Mouse (Mus musculus) lung, embryonic 16.5 days (tissue): ENCODE results near the gene Kif23. TPM values are rescaled to one million over a fixed set of nuclear protein-coding genes. Genes with fewer than 3 reads are reported as not detected.

ENCODE experiments used
- ATAC-seq: fragments of 200-750 bp; cut with Nextera tagmentation; 2 replicates; pipeline ENCODE4 v1.8.0; 2017; ENCODE audit warnings: low read depth, mild to moderate bottlenecking, moderate library complexity
- H3K27ac ChIP-seq: fragments of 300-500 bp; sonication (generic); 2 replicates; pipeline ENCODE4 v1.5.1; 2014; ENCODE audit warnings: mild to moderate bottlenecking, control low read depth, low read length
- H3K27me3 ChIP-seq: fragments of 300-500 bp; sonication (generic); 2 replicates; pipeline ENCODE4 v1.6.1; 2014; ENCODE audit warnings: low read depth, low read length, mixed read lengths; ENCODE audit not compliant: control insufficient read depth, insufficient read depth
- H3K36me3 ChIP-seq: fragments of 300-500 bp; sonication (generic); 2 replicates; pipeline ENCODE4 v1.6.1; 2014; ENCODE audit warnings: low read length; ENCODE audit not compliant: control insufficient read depth, insufficient read depth
- H3K4me1 ChIP-seq: fragments of 300-500 bp; sonication (generic); replicated peaks from 2 replicates; pipeline ENCODE4 v1.6.1; 2014; ENCODE audit warnings: low read length, mixed read lengths; ENCODE audit not compliant: control insufficient read depth, insufficient read depth
- H3K4me2 ChIP-seq: fragments of 300-500 bp; sonication (generic); 2 replicates; pipeline ENCODE4 v1.6.1; 2014; ENCODE audit warnings: low read depth, low read length, control low read depth
- H3K4me3 ChIP-seq: fragments of 300-500 bp; sonication (generic); 2 replicates; pipeline ENCODE4 v1.5.1; 2014; ENCODE audit warnings: mild to moderate bottlenecking, low read length, control low read depth
- H3K9ac ChIP-seq: fragments of 300-500 bp; sonication (generic); 2 replicates; pipeline ENCODE4 v1.6.1; 2014; ENCODE audit warnings: low read length, control low read depth
- H3K9me3 ChIP-seq: fragments of 300-500 bp; sonication (generic); 2 replicates; pipeline ENCODE4 v1.6.1; 2016; ENCODE audit warnings: low read length; ENCODE audit not compliant: control insufficient read depth
- WGBS: fragments of 180-500 bp; shearing (Covaris S2); extraction: QIAGEN DNeasy Blood & Tissue Kit; methylation state at CpG from one replicate; pipeline ENCODE4 v1.1.7; 2014; 5-methylcytosine and 5-hydroxymethylcytosine counted together
- polyA plus RNA-seq: library from polyadenylated mRNA; unstranded; fragments of >200 nt; fragmentation: Nextera tagmentation; extraction: Ambion mirVana; gene quantifications from 2 replicates; pipeline ENCODE4 v1.2.1, GENCODE M21; 2015

Gene Kif23
- polyA plus RNA-seq = 138 and 146 TPM in 2 replicates

DNA sequence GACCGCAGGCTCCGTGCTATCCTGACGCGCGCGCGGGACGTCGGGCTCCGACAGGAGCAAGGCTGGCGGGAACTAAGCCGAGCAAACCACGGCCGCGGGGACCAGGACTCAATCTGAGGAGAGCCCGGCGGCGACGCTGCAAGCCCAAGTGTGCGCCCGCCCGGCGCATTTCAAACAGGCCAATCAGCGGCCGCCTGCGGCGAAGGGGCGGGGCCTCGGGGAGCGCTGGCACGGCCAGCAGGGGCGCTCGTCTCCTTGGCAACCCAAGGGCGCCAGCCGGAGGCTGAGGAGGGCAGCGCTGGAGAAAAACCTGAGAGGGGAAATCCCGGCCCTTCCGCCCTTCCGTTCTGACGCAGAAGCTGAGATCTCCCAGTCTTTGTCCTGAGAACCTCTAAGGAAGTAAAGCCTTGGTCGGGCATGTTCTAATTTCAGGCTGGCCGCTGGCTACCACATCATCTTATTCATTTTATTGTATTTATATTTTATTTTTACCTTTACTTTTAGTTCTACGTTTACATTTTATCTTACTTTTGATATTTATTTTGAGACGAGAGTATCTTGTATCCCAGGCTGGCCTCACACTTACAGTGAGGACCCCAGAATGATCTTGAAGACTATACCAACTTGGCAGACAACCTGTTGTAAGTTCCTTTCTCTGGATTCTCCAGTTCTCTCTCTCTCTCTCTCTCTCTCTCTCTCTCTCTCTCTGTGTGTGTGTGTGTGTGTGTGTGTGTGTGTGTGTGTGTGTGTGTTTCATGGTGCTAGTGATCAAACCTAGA is at the start of gene Kif23:
Kif23 (minus strand) TSS at position 152 of the 779 bp plus-strand sequence.
- peak within 1 kb of the TSS; percentile 91 for H3K27ac ChIP-seq
- no peaks in the 10 kb centered on the region for H3K9me3 ChIP-seq
- H3K9ac ChIP-seq = peak within 1 kb of the TSS; percentile 89
- peak within 1 kb of the TSS; percentile 94 for H3K4me2 ChIP-seq
- peak within 1 kb of the TSS; percentile 88 for H3K4me3 ChIP-seq
- WGBS = under 1% methylated on average over 44 of the region's 44 CpGs
- peaks cover 8% of the 10 kb centered on the region; the same call in 1 of the 2 replicates for H3K36me3 ChIP-seq
- H3K27me3 ChIP-seq = no peaks in the 10 kb centered on the region
- peak; percentile 96 for ATAC-seq
- H3K4me1 ChIP-seq = peaks cover 12% of the 10 kb centered on the region

DNA sequence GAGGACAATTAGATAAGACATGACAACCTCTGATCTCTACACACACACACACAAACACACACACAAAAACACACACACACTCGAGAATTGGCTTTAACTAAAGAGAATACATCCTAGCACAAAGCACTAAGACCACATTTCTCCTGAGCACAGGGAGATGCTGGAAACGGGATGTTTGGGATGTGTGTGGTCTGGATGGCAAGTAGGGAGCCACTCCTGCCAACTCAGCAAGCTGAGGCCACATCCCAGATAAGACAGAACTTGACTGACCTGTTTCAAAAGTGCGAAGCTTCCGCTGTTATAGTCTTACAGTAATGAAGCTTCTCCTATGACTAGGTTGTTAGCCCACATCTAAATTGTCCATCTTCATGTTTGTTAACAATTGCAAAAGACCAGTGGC is 44.6 kb upstream of the Kif23 start:
- Histone ChIP-seq H3K27ac (peak overlapping the region; percentile 76), H3K9me3 (no peaks in the 10 kb centered on the region), H3K9ac (no peak overlapping the region), H3K4me3 (no peak overlapping the region), H3K4me2 (no peak overlapping the region), H3K4me1 (peaks cover 8% of the 10 kb centered on the region; the same call in 1 of the 2 replicates), H3K36me3 (no peaks in the 10 kb centered on the region), H3K27me3 (no peaks in the 10 kb centered on the region)
- WGBS = 20% methylated on average over 4 of the region's 4 CpGs
- ATAC-seq = peak; percentile 65

DNA sequence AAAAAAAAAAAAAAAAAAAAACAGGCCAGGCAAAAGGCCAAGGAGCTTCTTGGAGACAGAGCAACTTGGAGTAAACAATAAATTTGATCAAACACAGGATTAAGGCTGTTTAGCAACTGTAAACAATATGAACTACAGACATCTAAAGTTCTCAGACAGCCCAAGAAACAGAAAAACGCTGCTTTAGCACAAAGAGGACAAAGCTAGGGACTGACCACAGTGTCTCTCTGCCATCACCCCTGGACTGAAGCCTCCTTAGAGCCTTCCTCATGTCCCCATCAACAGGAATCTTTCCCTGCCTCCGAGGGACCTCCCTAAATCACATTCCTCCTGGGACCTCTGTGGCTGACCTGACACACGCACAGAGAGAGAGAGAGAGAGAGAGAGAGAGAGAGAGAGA is 44.2 kb upstream of the Kif23 start:
- 15% methylated on average over 3 of the region's 3 CpGs for WGBS
- Histone ChIP-seq H3K36me3 (no peaks in the 10 kb centered on the region), H3K27ac (peak overlapping the region; percentile 76), H3K9me3 (no peaks in the 10 kb centered on the region), H3K4me1 (peaks cover 8% of the 10 kb centered on the region; the same call in 1 of the 2 replicates), H3K27me3 (no peaks in the 10 kb centered on the region), H3K4me3 (no peak overlapping the region), H3K4me2 (no peak overlapping the region), H3K9ac (no peak overlapping the region)
- ATAC-seq = peak; percentile 81

- WGBS = 72% methylated on average over 7 of the region's 7 CpGs
- no peaks in the 10 kb centered on the region for H3K27me3 ChIP-seq
- no peak overlapping the region for H3K9ac ChIP-seq
- ATAC-seq = no peak
- no peak overlapping the region for H3K4me3 ChIP-seq
- no peaks in the 10 kb centered on the region for H3K36me3 ChIP-seq
- no peak overlapping the region for H3K27ac ChIP-seq
- H3K4me1 ChIP-seq = peaks cover 4% of the 10 kb centered on the region; the same call in 1 of the 2 replicates
- H3K9me3 ChIP-seq = no peaks in the 10 kb centered on the region
- H3K4me2 ChIP-seq = no peak overlapping the region
Observed at GRCm38 (mm10) chr9:61986055-61986454, 39.5 kb upstream of the Kif23 start.

- Histone ChIP-seq H3K9me3 (no peaks in the 10 kb centered on the region), H3K36me3 (no peaks in the 10 kb centered on the region), H3K27me3 (no peaks in the 10 kb centered on the region), H3K9ac (no peak overlapping the region), H3K4me2 (no peak overlapping the region), H3K4me3 (no peak overlapping the region), H3K27ac (no peak overlapping the region), H3K4me1 (no peaks in the 10 kb centered on the region; the same call in 1 of the 2 replicates)
- 41% methylated on average over 11 of the region's 11 CpGs for WGBS
- no peak for ATAC-seq
Observed at GRCm38 (mm10) chr9:61985183-61985863, 38.7 kb upstream of the Kif23 start.

- Histone ChIP-seq H3K27me3 (no peaks in the 10 kb centered on the region), H3K36me3 (no peaks in the 10 kb centered on the region), H3K4me2 (no peak overlapping the region), H3K27ac (no peak overlapping the region), H3K4me3 (no peak overlapping the region), H3K9ac (no peak overlapping the region), H3K9me3 (no peaks in the 10 kb centered on the region), H3K4me1 (no peaks in the 10 kb centered on the region; the same call in 1 of the 2 replicates)
- whole genome bisulfite sequencing = 81% methylated on average over 7 of the region's 7 CpGs
- no peak for ATAC-seq
Observed at GRCm38 (mm10) chr9:61982940-61983620, 36.5 kb upstream of the Kif23 start.

- no peak overlapping the region for H3K4me3 ChIP-seq
- H3K27ac ChIP-seq = no peak overlapping the region
- no peaks in the 10 kb centered on the region for H3K36me3 ChIP-seq
- no peak overlapping the region for H3K9ac ChIP-seq
- no peak overlapping the region for H3K4me2 ChIP-seq
- H3K4me1 ChIP-seq = no peaks in the 10 kb centered on the region; the same call in 1 of the 2 replicates
- H3K27me3 ChIP-seq = no peaks in the 10 kb centered on the region
- no peaks in the 10 kb centered on the region for H3K9me3 ChIP-seq
- ATAC-seq = no peak
- WGBS = 59% methylated on average over 5 of the region's 5 CpGs
Observed at GRCm38 (mm10) chr9:61981876-61982275, 35.3 kb upstream of the Kif23 start.

GRCm38 (mm10) chr9:61979983-61980382 is 33.4 kb upstream of the Kif23 start:
- no peaks in the 10 kb centered on the region for H3K27me3 ChIP-seq
- H3K4me2 ChIP-seq = no peak overlapping the region
- no peak overlapping the region for H3K9ac ChIP-seq
- H3K4me3 ChIP-seq = no peak overlapping the region
- no peaks in the 10 kb centered on the region for H3K36me3 ChIP-seq
- H3K27ac ChIP-seq = no peak overlapping the region
- no peaks in the 10 kb centered on the region for H3K9me3 ChIP-seq
- H3K4me1 ChIP-seq = no peaks in the 10 kb centered on the region
- WGBS = 79% methylated on average over 2 of the region's 2 CpGs
- no peak for ATAC-seq
